Mouse (Mus musculus): ENCODE measurements around the gene Traf6. TPM values are rescaled to one million over a fixed set of nuclear protein-coding genes. Genes with fewer than 3 reads are reported as not detected.

Traf6 gene
- total RNA-seq (2021) = 10 to 100 TPM in 1 of 2 experiments, 1 to 10 TPM in 1; 8.3 to 10.8 TPM
- 4.9 and 9.0 TPM in 2 replicates for polyA plus RNA-seq (2012; rRNA removed)
- long read RNA-seq, full-length matches to known transcripts = 1 of 1 reads
- long read RNA-seq, partial matches to known transcripts = 0 of 1 reads
- long read RNA-seq, other reads (novel, unspliced or antisense) = 0 of 1 reads

GRCm38 (mm10) chr2:101678236-101679021, at the start of gene Traf6:
Gene Traf6, plus strand, starts transcription at chr2:101678429.
- peak; percentile 90 to 92 for DNase-seq
- H3K4me3 ChIP-seq = peak within 1 kb of the TSS; percentile 97
- peak within 1 kb of the TSS; percentile 98 for H3K9ac ChIP-seq (ENCODE audit: low read depth, low read length)
- under 1% methylated on average over 67 of the region's 68 CpGs for WGBS
- peaks cover 5% of the 10 kb centered on the region for H3K79me2 ChIP-seq (replicated peaks; ENCODE audit: control insufficient read depth, insufficient read depth, low read length)
- no peaks in the 10 kb centered on the region for H3K4me1 ChIP-seq (ENCODE audit: control insufficient read depth, insufficient read depth, low read length)
- no peaks in the 10 kb centered on the region for H3K27me3 ChIP-seq (ENCODE audit: control insufficient read depth, insufficient read depth, low read length)
- H3K36me3 ChIP-seq (ENCODE audit: control insufficient read depth, insufficient read depth, low read length) = 0 out of 2 replicates have a peak, but pooled peaks cover 4% of the 10 kb centered on the region
- H3K27ac ChIP-seq = peak within 1 kb of the TSS; percentile 78
- TF ChIP-seq POLR2A (IDR thresholded peaks at IDR 0.05; ENCODE audit: insufficient read depth, low read depth, low read length) (peak; percentile 61), CTCF (IDR thresholded peaks at IDR 0.05) (peak; percentile 95), EP300 (IDR thresholded peaks at IDR 0.05; ENCODE audit: insufficient read depth, low read depth, low read length) (no peak)
- intact Hi-C loops (cut with DNase I) = no loop called here

GRCm38 (mm10) chr2:101638979-101639839, 39.0 kb upstream of the Traf6 start:
- intact Hi-C loops (cut with DNase I) = no loop called here
- H3K4me1 ChIP-seq (ENCODE audit: control insufficient read depth, insufficient read depth, low read length) = no peaks in the 10 kb centered on the region
- H3K36me3 ChIP-seq (ENCODE audit: control insufficient read depth, insufficient read depth, low read length) = no peaks in the 10 kb centered on the region
- no peaks in the 10 kb centered on the region for H3K79me2 ChIP-seq (replicated peaks; ENCODE audit: control insufficient read depth, insufficient read depth, low read length)
- no peaks in the 10 kb centered on the region for H3K27me3 ChIP-seq (ENCODE audit: control insufficient read depth, insufficient read depth, low read length)
- no peak for TF ChIP-seq EP300 (IDR thresholded peaks at IDR 0.05; ENCODE audit: insufficient read depth, low read depth, low read length)
- TF ChIP-seq CTCF (IDR thresholded peaks at IDR 0.05) = no peak
- no peak overlapping the region for H3K27ac ChIP-seq
- DNase-seq = no peak
- no peak overlapping the region for H3K4me3 ChIP-seq
- no peak overlapping the region for H3K9ac ChIP-seq (ENCODE audit: low read depth, low read length)
- WGBS = 77% methylated on average over 7 of the region's 7 CpGs

- TF ChIP-seq POLR2A (IDR thresholded peaks at IDR 0.05; ENCODE audit: insufficient read depth, low read depth, low read length) (no peak), CTCF (IDR thresholded peaks at IDR 0.05) (no peak), EP300 (IDR thresholded peaks at IDR 0.05; ENCODE audit: insufficient read depth, low read depth, low read length) (no peak)
- Histone ChIP-seq H3K27ac (no peak overlapping the region), H3K27me3 (ENCODE audit: control insufficient read depth, insufficient read depth, low read length) (no peaks in the 10 kb centered on the region), H3K79me2 (replicated peaks; ENCODE audit: control insufficient read depth, insufficient read depth, low read length) (no peaks in the 10 kb centered on the region), H3K4me1 (ENCODE audit: control insufficient read depth, insufficient read depth, low read length) (no peaks in the 10 kb centered on the region), H3K36me3 (ENCODE audit: control insufficient read depth, insufficient read depth, low read length) (no peaks in the 10 kb centered on the region), H3K9ac (ENCODE audit: low read depth, low read length) (no peak overlapping the region), H3K4me3 (no peak overlapping the region)
- no peak for DNase-seq
- intact Hi-C loops (cut with DNase I) = no loop called here
- 69% methylated on average over 3 of the region's 3 CpGs for WGBS
These were observed 38.3 kb upstream of the Traf6 start for GRCm38 (mm10) chr2:101639840-101640350.

GRCm38 (mm10) chr2:101645841-101646240, 32.4 kb upstream of the Traf6 start:
- no peak overlapping the region for H3K9ac ChIP-seq (ENCODE audit: low read depth, low read length)
- H3K27ac ChIP-seq = no peak overlapping the region
- H3K79me2 ChIP-seq (replicated peaks; ENCODE audit: control insufficient read depth, insufficient read depth, low read length) = no peaks in the 10 kb centered on the region
- H3K27me3 ChIP-seq (ENCODE audit: control insufficient read depth, insufficient read depth, low read length) = no peaks in the 10 kb centered on the region; the same call in 1 of the 2 replicates
- intact Hi-C loops (cut with DNase I) = no loop called here
- H3K4me3 ChIP-seq = no peak overlapping the region
- H3K36me3 ChIP-seq (ENCODE audit: control insufficient read depth, insufficient read depth, low read length) = no peaks in the 10 kb centered on the region
- no peak for TF ChIP-seq POLR2A (IDR thresholded peaks at IDR 0.05; ENCODE audit: insufficient read depth, low read depth, low read length)
- 0 out of 2 replicates have a peak, but pooled peaks have one; percentile 10 for TF ChIP-seq CTCF (IDR thresholded peaks at IDR 0.05)
- H3K4me1 ChIP-seq (ENCODE audit: control insufficient read depth, insufficient read depth, low read length) = no peaks in the 10 kb centered on the region
- WGBS = 98% methylated on average over 1 of the region's 1 CpGs
- DNase-seq = no peak

GRCm38 (mm10) chr2:101648361-101648760, 29.9 kb upstream of the Traf6 start:
- 71% methylated on average over 2 of the region's 2 CpGs for WGBS
- DNase-seq = no peak
- H3K4me3 ChIP-seq = no peak overlapping the region

More at GRCm38 (mm10) chr2:101648361-101648760, 29.9 kb upstream of the Traf6 start:
- H3K79me2 ChIP-seq (replicated peaks; ENCODE audit: control insufficient read depth, insufficient read depth, low read length) = no peaks in the 10 kb centered on the region
- intact Hi-C loops (cut with DNase I) = no loop called here
- TF ChIP-seq POLR2A (IDR thresholded peaks at IDR 0.05; ENCODE audit: insufficient read depth, low read depth, low read length) (no peak), EP300 (IDR thresholded peaks at IDR 0.05; ENCODE audit: insufficient read depth, low read depth, low read length) (no peak), CTCF (IDR thresholded peaks at IDR 0.05) (no peak)
- H3K36me3 ChIP-seq (ENCODE audit: control insufficient read depth, insufficient read depth, low read length) = no peaks in the 10 kb centered on the region
- H3K27ac ChIP-seq = no peak overlapping the region
- H3K9ac ChIP-seq (ENCODE audit: low read depth, low read length) = no peak overlapping the region
- no peaks in the 10 kb centered on the region; the same call in 1 of the 2 replicates for H3K4me1 ChIP-seq (ENCODE audit: control insufficient read depth, insufficient read depth, low read length)
- H3K27me3 ChIP-seq (ENCODE audit: control insufficient read depth, insufficient read depth, low read length) = no peaks in the 10 kb centered on the region; the same call in none of the 2 replicates
